Mouse (Mus musculus) heart, postnatal 0 days (tissue): ENCODE results near the gene Atp6v1g1.

Experiments used
- CTCF ChIP-seq: IDR thresholded peaks from 2 replicates; pipeline ENCODE4 v1.5.1; 2016; ENCODE audit warnings: antibody characterized with exemption, control low read depth, low read depth
- EP300 ChIP-seq: IDR thresholded peaks from 2 replicates; pipeline ENCODE4 v1.6.1; 2016; ENCODE audit warnings: antibody characterized with exemption, low read depth

DNA sequence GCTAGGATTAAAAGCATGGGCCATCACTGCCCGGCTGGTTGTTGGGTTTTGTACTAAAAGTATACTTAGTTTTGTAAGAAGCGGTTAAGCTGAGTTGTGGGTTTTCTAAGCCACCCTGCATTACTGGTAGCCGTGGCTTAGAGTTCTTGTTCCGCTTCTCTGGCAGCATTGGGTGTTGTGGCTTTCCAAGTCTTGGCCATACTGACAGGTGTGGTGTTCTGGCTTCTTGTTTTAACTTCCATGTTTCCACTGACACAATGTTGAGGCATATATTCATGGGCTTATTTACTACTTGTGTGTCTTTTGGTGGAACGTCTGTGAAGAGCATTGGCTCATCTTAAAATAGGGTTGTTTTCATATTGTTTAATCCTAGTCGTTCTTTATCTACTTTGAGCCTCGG, 45.4 kb downstream of the Atp6v1g1 start:
- TF ChIP-seq EP300 = no peak
- TF ChIP-seq CTCF = no peak
